Mouse (Mus musculus): ENCODE results near the gene Atp2b1. TPM values are rescaled to one million over a fixed set of nuclear protein-coding genes. Genes with fewer than 3 reads are reported as not detected.
A peak's percentile ranks its signal among the peaks of the same experiment; 100 is the strongest.

The Atp2b1 gene
- total RNA-seq (2021), result 10 to 100 TPM; 70.9 to 89.9 TPM
- long read RNA-seq, experiment 1, partial matches to known transcripts, result 1 of 5 reads
- long read RNA-seq, experiment 1, other reads (novel, unspliced or antisense), result 4 of 5 reads
- long read RNA-seq, experiment 2, full-length matches to known transcripts, result 3 of 75 reads
- long read RNA-seq, experiment 2, partial matches to known transcripts, result 30 of 75 reads
- long read RNA-seq, experiment 2, other reads (novel, unspliced or antisense), result 42 of 75 reads

GRCm38 (mm10) chr10:98913961-98914809, at the start of gene Atp2b1:
TSS of gene Atp2b1 (plus strand) at chr10:98914406.
- DNase-seq (ENCODE audit: low spot score in 2 of 2), result peak; percentile 91 to 92

DNA sequence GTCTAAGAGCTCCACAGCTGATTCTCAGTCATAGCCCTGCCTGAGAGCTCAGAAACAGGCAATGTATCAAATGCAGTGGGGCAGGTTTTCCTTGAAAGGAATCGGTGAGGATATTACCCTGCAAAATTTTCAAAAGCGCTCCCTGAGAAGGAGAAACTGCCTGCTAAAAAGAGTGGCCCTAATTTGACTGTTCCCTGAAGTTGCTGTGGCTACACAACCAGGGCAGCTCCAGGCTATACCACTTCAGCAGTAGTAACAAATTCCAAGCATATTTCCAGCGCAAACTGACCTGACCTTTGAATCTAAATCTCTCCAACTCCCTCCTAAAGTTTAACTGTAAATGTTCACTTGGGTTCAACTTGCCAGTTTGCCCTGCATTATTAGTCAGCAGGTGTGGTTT, 49.4 kb upstream of the Atp2b1 start:
- no peak for DNase-seq (ENCODE audit: low spot score in 2 of 2)

DNA sequence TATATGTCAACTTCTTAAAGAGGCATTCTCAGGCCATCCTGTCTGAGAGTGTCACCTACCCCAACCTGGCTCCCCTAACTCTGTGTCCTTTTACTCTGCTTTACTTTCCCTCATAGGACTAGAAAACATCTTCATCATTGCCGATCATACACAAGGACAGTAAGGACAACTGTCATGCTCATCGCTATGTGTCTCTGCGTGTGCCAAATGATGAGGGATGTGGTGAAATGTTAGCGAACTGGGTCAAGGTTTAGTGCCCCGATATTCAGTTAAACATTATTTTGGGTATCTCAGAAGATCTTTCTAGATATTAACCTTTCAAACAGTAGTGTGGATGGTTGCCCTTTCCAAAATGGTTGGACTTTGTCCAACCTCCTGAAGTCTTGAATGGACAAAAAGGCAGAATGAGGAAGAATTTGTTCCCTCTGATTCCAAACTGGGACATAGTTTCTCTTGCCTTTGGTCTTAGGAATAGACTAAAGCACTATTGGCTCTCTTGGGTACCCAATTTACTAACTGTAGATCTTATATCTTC, 47.3 kb upstream of the Atp2b1 start:
- no peak for DNase-seq (ENCODE audit: low spot score in 2 of 2)

DNA sequence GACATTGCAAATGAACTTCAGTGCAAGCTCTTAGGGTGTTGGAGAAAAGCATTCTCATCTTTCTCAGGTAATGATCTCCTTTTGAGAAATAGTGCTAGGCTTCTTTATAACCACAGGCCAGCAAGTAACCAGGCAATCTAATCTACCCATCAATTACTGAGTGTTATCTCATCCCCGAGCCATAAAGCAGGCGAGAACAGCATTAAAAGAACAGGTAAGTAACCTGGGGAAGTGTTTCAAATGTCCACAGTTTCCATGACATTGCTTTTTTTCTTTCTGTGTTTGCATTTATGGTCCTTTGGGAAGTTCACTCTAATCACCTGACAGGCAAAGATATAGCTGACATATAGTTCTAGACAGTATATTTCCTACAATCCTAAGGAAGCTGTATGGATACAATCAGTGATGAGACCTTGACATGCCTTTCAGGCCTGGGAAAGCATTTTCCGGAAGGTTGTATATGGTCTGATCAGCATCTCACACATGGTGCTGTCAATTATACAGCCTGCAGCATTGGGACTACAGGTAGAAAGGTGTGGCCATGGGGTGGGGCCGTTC, 45.8 kb upstream of the Atp2b1 start:
- no peak for DNase-seq (ENCODE audit: low spot score in 2 of 2)

- no peak for DNase-seq (ENCODE audit: low spot score in 2 of 2)
Measured at GRCm38 (mm10) chr10:98877855-98878254, 36.4 kb upstream of the Atp2b1 start.

DNA sequence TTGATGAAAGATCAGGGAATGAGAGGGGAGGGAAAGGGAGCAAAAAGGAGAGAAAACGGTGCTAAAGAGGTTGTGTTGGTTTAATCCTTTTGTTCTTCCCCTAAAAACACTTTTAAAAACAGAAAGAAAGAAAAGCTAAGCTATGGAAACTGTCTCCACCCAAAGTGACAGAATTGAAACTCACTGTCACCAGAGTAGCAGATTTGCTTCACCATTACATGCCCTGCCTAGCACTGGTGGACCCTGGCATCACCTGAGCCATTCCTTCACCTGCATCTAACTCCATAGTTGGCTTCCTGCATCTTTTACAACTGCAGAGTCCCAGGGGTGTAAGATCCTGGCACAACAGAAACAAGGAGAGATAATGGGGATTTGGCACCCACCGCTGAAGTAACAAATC, 35.6 kb upstream of the Atp2b1 start:
- DNase-seq (ENCODE audit: low spot score in 2 of 2), result no peak

- no peak for DNase-seq (ENCODE audit: low spot score in 2 of 2)
Measured at GRCm38 (mm10) chr10:98880057-98880456, 34.1 kb upstream of the Atp2b1 start.

GRCm38 (mm10) chr10:98880711-98881110, 33.5 kb upstream of the Atp2b1 start:
- DNase-seq (ENCODE audit: low spot score in 2 of 2), result no peak

DNA sequence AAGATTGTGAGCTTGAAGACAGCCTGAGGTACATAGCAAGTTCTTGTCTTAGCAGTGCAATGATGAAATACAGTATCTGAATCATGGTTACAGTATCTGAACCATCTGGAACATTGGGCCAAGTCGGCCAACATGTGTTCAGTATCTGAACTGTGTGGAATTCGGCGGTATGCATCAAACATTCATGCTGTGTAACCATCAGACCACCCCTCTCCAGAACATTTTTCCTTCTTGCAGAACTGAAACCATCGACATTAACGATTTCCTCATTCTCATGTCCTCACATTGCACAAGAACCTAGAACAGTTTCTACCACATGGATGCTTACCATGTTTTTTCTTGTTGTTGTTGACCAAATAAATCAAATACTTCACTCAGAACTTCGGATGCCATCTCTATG, 32.7 kb upstream of the Atp2b1 start:
- no peak for DNase-seq (ENCODE audit: low spot score in 2 of 2)

- DNase-seq (ENCODE audit: low spot score in 2 of 2), result no peak
Measured at GRCm38 (mm10) chr10:98882587-98882986, 31.6 kb upstream of the Atp2b1 start.

DNA sequence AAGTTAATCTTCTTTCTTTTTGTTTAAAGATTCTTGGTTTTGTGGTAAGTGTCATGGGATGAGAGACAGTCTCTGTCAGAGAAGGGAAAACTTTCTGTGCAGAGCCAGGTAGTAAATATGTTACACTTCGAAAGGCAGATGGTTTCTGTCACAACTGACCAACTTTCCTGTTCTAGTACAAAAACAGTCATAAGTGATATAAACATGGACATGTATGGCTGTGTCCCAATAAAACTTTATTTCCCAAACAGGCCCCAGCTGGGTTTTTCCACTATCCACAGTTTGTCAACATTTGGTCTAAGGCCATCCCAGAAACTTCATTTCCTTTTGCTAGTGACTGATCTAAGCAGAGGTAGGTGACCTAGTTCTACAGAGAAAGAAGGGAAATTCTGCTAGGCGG, 29.8 kb upstream of the Atp2b1 start:
- no peak for DNase-seq (ENCODE audit: low spot score in 2 of 2)

- no peak for DNase-seq (ENCODE audit: low spot score in 2 of 2)
Measured at GRCm38 (mm10) chr10:98886770-98887271, 27.4 kb upstream of the Atp2b1 start.

GRCm38 (mm10) chr10:98891361-98891760, 22.8 kb upstream of the Atp2b1 start:
- DNase-seq (ENCODE audit: low spot score in 2 of 2), result no peak

DNA sequence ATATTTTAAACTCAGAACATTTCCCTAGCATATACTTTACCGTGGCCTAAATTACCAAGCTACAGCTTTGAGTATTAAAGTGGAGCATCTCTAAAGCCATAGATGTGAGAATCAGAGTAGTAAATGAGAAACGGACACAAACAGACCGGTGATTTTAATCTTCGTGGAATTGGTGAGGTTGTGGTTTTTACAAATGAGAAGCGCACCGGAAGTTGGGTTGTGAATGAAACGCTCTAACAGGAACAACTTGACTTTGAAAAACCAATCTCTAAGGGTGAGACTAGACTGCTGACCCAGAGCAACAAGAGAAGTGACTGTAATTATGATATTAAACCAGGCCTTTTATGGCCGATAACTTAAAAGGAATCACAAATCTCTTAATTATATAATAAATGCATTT, 16.7 kb upstream of the Atp2b1 start:
- no peak for DNase-seq (ENCODE audit: low spot score in 2 of 2)

GRCm38 (mm10) chr10:98897913-98898748, 16.1 kb upstream of the Atp2b1 start:
- DNase-seq (ENCODE audit: low spot score in 2 of 2), result no peak

- DNase-seq (ENCODE audit: low spot score in 2 of 2), result no peak
Measured at GRCm38 (mm10) chr10:98901533-98901932, 12.7 kb upstream of the Atp2b1 start.

DNA sequence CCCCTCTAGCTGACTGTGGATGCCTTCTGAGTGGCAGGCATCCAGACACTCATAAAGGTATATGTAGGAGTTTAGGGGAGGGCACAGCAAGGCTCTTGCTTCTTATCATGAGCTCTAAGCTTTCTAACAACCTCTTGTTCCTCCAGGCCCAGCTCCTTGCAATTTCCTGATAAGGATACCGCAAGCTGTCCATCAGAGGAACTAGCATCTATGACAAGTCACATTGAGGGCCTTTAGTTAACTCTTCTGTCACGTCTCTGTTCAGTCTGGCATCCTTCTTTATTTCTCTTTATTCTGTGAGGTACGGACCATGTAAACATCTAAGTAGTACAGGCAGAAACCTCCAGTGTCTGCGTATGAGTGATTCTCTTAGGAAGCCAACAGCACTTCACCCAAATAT, 8.2 kb upstream of the Atp2b1 start:
- DNase-seq (ENCODE audit: low spot score in 2 of 2), result no peak

DNA sequence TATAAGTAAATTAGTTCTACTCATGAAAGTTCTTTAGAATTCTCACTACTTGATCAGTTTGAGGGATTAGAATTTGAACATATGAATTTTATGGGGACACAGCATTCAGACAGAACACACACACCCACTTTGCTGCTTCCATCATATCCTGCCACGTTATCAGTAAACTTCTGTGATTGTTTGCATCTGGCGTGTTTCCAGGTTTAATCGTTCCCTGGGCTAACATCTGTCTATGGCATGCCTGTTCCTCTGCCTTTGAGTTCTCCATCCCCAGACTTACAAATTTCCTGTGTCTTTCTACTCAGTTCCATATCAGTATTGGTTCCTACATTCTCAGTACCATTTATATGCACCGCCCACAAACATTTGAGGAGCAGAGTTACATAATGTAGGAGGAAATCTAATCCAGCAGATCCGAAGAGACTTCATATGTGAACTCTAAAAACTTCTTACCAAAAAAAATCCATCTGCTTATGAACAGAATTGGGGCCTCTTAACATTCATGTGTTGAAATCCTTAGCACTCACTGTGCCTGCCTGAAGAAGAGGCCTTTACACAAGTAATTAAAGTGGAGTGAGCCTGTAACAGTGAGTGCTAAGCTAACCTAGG, 7.2 kb upstream of the Atp2b1 start:
- no peak for DNase-seq (ENCODE audit: low spot score in 2 of 2)

- DNase-seq (ENCODE audit: low spot score in 2 of 2), result no peak
Measured at GRCm38 (mm10) chr10:98913610-98913960, 621 bp upstream of the Atp2b1 start.

- peak; percentile 67 to 73 for DNase-seq (ENCODE audit: low spot score in 2 of 2)
Measured at GRCm38 (mm10) chr10:98914810-98915241, 620 bp downstream of the Atp2b1 start.

Data from adrenal gland, postnatal 4 days (tissue).